8 mouse cellular contexts compared by ENCODE assay signal in the genomic region with DNA sequence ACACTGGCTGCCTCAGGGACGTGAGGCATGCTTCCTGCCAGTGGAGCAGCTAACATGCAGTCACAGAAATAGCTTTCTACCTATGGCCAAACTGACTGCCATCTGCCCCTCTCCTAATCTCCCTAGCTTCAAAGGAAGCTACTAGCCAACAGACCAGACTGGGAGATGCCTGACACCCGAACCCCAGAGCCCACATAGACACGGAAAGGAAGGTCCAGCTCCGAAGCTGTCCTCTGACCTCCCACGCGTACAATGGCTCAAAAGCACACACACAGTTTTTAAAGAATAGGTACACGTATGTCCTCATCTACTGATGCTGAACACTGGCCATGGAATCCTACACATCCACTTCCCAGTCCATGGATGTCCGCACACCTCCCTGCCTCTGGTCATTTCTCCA. TPM values are rescaled to one million over a fixed set of nuclear protein-coding genes. Genes with fewer than 3 reads are reported as not detected.
DNase-seq lines count a peak whose midpoint lies in the region; ATAC-seq and TF ChIP-seq lines count a peak whose summit lies in the region.

No protein-coding gene starts in this region.

- 61% methylated on average over 8 of the region's 8 CpGs for WGBS in heart, embryonic 14.5 days
- WGBS in embryonic facial prominence, embryonic 12.5 days: 67% methylated on average over 8 of the region's 8 CpGs
- 47% methylated on average over 8 of the region's 8 CpGs for WGBS in limb, embryonic 14.5 days

- no peak overlapping the region for H3K27ac ChIP-seq in heart, embryonic 14.5 days (replicated peaks in 1 of 2; ENCODE audit: control insufficient read depth in 1 of 2, insufficient read depth in 1 of 2, low read depth in 2 of 2, low read length in 2 of 2)
- H3K27ac ChIP-seq in brown adipose tissue, adult 24 weeks (replicated peaks; ENCODE audit: low read depth, low read length): no peak overlapping the region
- H3K27ac ChIP-seq in embryonic facial prominence, embryonic 12.5 days: no peak overlapping the region
- H3K27ac ChIP-seq in limb, embryonic 14.5 days (replicated peaks; ENCODE audit: low read depth, low read length): no peak overlapping the region

- no peaks in the 10 kb centered on the region for H3K27me3 ChIP-seq in heart, embryonic 14.5 days (ENCODE audit: control insufficient read depth, insufficient read depth, low read length)
- no peaks in the 10 kb centered on the region for H3K27me3 ChIP-seq in embryonic facial prominence, embryonic 12.5 days
- no peaks in the 10 kb centered on the region for H3K27me3 ChIP-seq in limb, embryonic 14.5 days (ENCODE audit: control insufficient read depth, insufficient read depth, low read length)

- H3K4me1 ChIP-seq in heart, embryonic 14.5 days (ENCODE audit: control insufficient read depth in 2 of 2, insufficient read depth in 2 of 2, low read length in 2 of 2): peaks cover 19 to 33% of the 10 kb centered on the region in 2 experiments
- H3K4me1 ChIP-seq in brown adipose tissue, adult 24 weeks (ENCODE audit: control insufficient read depth, insufficient read depth, insufficient read length, low read length): peaks cover 3% of the 10 kb centered on the region; the same call in 1 of the 2 replicates
- peaks cover 49% of the 10 kb centered on the region for H3K4me1 ChIP-seq in embryonic facial prominence, embryonic 12.5 days
- peaks cover 39% of the 10 kb centered on the region for H3K4me1 ChIP-seq in limb, embryonic 14.5 days (ENCODE audit: control insufficient read depth, insufficient read depth, low read length)

- H3K4me2 ChIP-seq in heart, embryonic 14.5 days (ENCODE audit: low read length): peak overlapping the region; percentile 71
- peak overlapping the region; percentile 80 for H3K4me2 ChIP-seq in embryonic facial prominence, embryonic 12.5 days (replicated peaks)
- H3K4me2 ChIP-seq in limb, embryonic 14.5 days (replicated peaks; ENCODE audit: low read depth, low read length, severe bottlenecking): peak overlapping the region; percentile 84

- ATAC-seq in heart, embryonic 14.5 days (ENCODE audit: insufficient number of reproducible peaks, insufficient read depth, low FRiP score, low read depth): no peak
- ATAC-seq in embryonic facial prominence, embryonic 12.5 days (ENCODE audit: insufficient number of reproducible peaks, insufficient read depth, low FRiP score, low TSS enrichment): no peak
- no peak for ATAC-seq in limb, embryonic 14.5 days (ENCODE audit: low FRiP score, low read depth)

- H3K9ac ChIP-seq in heart, embryonic 14.5 days (ENCODE audit: low read length): no peak overlapping the region
- no peak overlapping the region for H3K9ac ChIP-seq in embryonic facial prominence, embryonic 12.5 days
- no peak overlapping the region for H3K9ac ChIP-seq in limb, embryonic 14.5 days (ENCODE audit: low read depth, low read length, severe bottlenecking)

- TF ChIP-seq POLR2A in limb, embryonic 14.5 days (IDR thresholded peaks at IDR 0.05; ENCODE audit: borderline replicate concordance, extremely low read depth, insufficient read depth, insufficient read length): no peak

- no peak for DNase-seq in heart, postnatal 4 days
- no peak for DNase-seq in limb, embryonic 14.5 days (ENCODE audit: low spot score)
- DNase-seq in right cerebral cortex, adult 2 months (ENCODE audit: low spot score in 2 of 2): no peak
- no peak for DNase-seq in spleen, postnatal 4 days (ENCODE audit: low spot score in 2 of 2)
- DNase-seq in testis, postnatal 14 days (ENCODE audit: low spot score): no peak

- no peaks in the 10 kb centered on the region for H3K36me3 ChIP-seq in heart, embryonic 14.5 days (ENCODE audit: control insufficient read depth, insufficient read depth, low read length)
- H3K36me3 ChIP-seq in embryonic facial prominence, embryonic 12.5 days: no peaks in the 10 kb centered on the region
- H3K36me3 ChIP-seq in limb, embryonic 14.5 days (ENCODE audit: control insufficient read depth, insufficient read depth, low read length): no peaks in the 10 kb centered on the region

- H3K9me3 ChIP-seq in heart, embryonic 14.5 days (ENCODE audit: control insufficient read depth, low read length): no peaks in the 10 kb centered on the region
- no peaks in the 10 kb centered on the region for H3K9me3 ChIP-seq in embryonic facial prominence, embryonic 12.5 days
- H3K9me3 ChIP-seq in limb, embryonic 14.5 days (ENCODE audit: control insufficient read depth, low read length): no peaks in the 10 kb centered on the region

- H3K4me3 ChIP-seq in heart, embryonic 14.5 days (ENCODE audit: control insufficient read depth in 1 of 2, insufficient read depth in 1 of 2, low read depth in 1 of 2, low read length in 2 of 2): peak overlapping the region in 1 of 2 experiments; percentile 82; a peak in 2 of 4 replicates
- H3K4me3 ChIP-seq in brown adipose tissue, adult 24 weeks (ENCODE audit: insufficient read depth, low read depth, low read length): peak overlapping the region; percentile 71
- 0 out of 2 replicates have a peak overlapping the region, but pooled peaks have one; percentile 73 for H3K4me3 ChIP-seq in embryonic facial prominence, embryonic 12.5 days
- peak overlapping the region; percentile 82 for H3K4me3 ChIP-seq in limb, embryonic 14.5 days (replicated peaks; ENCODE audit: low read length)

RNA-seq across cellular contexts. Expression of gene Arhgap10, which starts 2.0 kb away (rescaled TPM):
- polyA plus RNA-seq in heart, embryonic 14.5 days (2014; fragmentation: Nextera tagmentation; extraction: Ambion mirVana): 24.2 and 26.2 TPM in 2 replicates
- total RNA-seq in heart, postnatal 4 days (2021): 10 to 100 TPM; 50.3 to 51.3 TPM
- polyA plus RNA-seq in brown adipose tissue, adult 24 weeks (2012; ENCODE audit: insufficient read depth, insufficient read length, missing spikeins): 9.1 and 12.1 TPM in 2 replicates
- polyA plus RNA-seq in embryonic facial prominence, embryonic 12.5 days (2016; fragmentation: Nextera tagmentation; extraction: Ambion mirVana): 24.3 and 24.8 TPM in 2 replicates
- 23.3 and 25.1 TPM in 2 replicates for polyA plus RNA-seq in limb, embryonic 14.5 days (2012; rRNA removed)
- 28.2 and 29.3 TPM in 2 replicates for polyA plus RNA-seq in limb, embryonic 14.5 days (2014; fragmentation: Nextera tagmentation; extraction: Ambion mirVana)

RNA-seq across cellular contexts. Expression of gene Prmt9, which starts 33.4 kb away (rescaled TPM):
- 14.7 and 16.7 TPM in 2 replicates for polyA plus RNA-seq in heart, embryonic 14.5 days (2014; fragmentation: Nextera tagmentation; extraction: Ambion mirVana)
- total RNA-seq in heart, postnatal 4 days (2021): 10 to 100 TPM; 14.1 to 15.5 TPM
- polyA plus RNA-seq in brown adipose tissue, adult 24 weeks (2012; ENCODE audit: insufficient read depth, insufficient read length, missing spikeins): 6.5 and 11.3 TPM in 2 replicates
- 25.0 and 25.7 TPM in 2 replicates for polyA plus RNA-seq in embryonic facial prominence, embryonic 12.5 days (2016; fragmentation: Nextera tagmentation; extraction: Ambion mirVana)
- polyA plus RNA-seq in limb, embryonic 14.5 days (2012; rRNA removed): 16.2 and 17.2 TPM in 2 replicates
- 20.4 and 22.0 TPM in 2 replicates for polyA plus RNA-seq in limb, embryonic 14.5 days (2014; fragmentation: Nextera tagmentation; extraction: Ambion mirVana)
